ENCODE assay signal across 12 mouse cellular contexts in genomic region chr16:91804418-91804817, GRCm38 (mm10).
DNase-seq lines count a peak whose midpoint lies in the region; ATAC-seq lines count a peak whose summit lies in the region.
"Had no signal": no experiment of that assay in that cellular context is flagged by ENCODE, and none has a peak within 500 bp of the region (broad histone marks: within the 10 kb centered on the region; RNA-seq: fewer than 3 reads in every experiment).

No protein-coding gene starts in this region.

- peaks cover 55% of the 10 kb centered on the region for H3K36me3 ChIP-seq in limb, embryonic 12.5 days
- H3K36me3 ChIP-seq in limb, embryonic 10.5 days, result peaks cover 72% of the 10 kb centered on the region
- H3K36me3 ChIP-seq in midbrain, embryonic 16.5 days (ENCODE audit: control insufficient read depth, insufficient read depth, low read length), result peaks cover 17% of the 10 kb centered on the region

- no peak for ATAC-seq in limb, embryonic 12.5 days (ENCODE audit: insufficient number of reproducible peaks, insufficient read depth, low FRiP score, low TSS enrichment, low read depth)
- ATAC-seq in erythroid progenitor cell, adult 5-6 weeks (replicated peaks; ENCODE audit: low FRiP score, poor library complexity, severe bottlenecking), result peak; percentile 86
- ATAC-seq in megakaryocyte-erythroid progenitor cell, adult 5-6 weeks (replicated peaks; ENCODE audit: low FRiP score, low TSS enrichment, poor library complexity, severe bottlenecking), result peak; percentile 98
- ATAC-seq in midbrain, embryonic 16.5 days, result no peak
- no peak for ATAC-seq in monocyte, adult 5-6 weeks (replicated peaks; ENCODE audit: insufficient number of reproducible peaks, low FRiP score, low TSS enrichment, poor library complexity, severe bottlenecking)
- ATAC-seq: midbrain, embryonic 15.5 days had no signal

- H3K4me3 ChIP-seq in limb, embryonic 12.5 days (replicated peaks), result no peak overlapping the region
- H3K4me3 ChIP-seq in limb, embryonic 10.5 days, result no peak overlapping the region
- H3K4me3 ChIP-seq in midbrain, embryonic 16.5 days (ENCODE audit: low read depth, low read length), result no peak overlapping the region
- H3K4me3 ChIP-seq: left cerebral cortex, adult 2 months; midbrain, embryonic 15.5 days; neural tube, embryonic 15.5 days had no signal

- DNase-seq in embryo, embryonic 10 days (ENCODE audit: low spot score), result peak; percentile 34
- no peak for DNase-seq in embryo, embryonic 11 days
- DNase-seq in limb, embryonic 10.5 days (ENCODE audit: low spot score), result no peak
- DNase-seq: right cerebral cortex, adult 18-20 months had no signal

- no peaks in the 10 kb centered on the region for H3K9me3 ChIP-seq in limb, embryonic 12.5 days
- no peaks in the 10 kb centered on the region for H3K9me3 ChIP-seq in limb, embryonic 10.5 days (replicated peaks)
- H3K9me3 ChIP-seq in midbrain, embryonic 16.5 days (replicated peaks; ENCODE audit: control insufficient read depth, low read length, poor library complexity, severe bottlenecking), result no peaks in the 10 kb centered on the region
- H3K9me3 ChIP-seq: midbrain, embryonic 15.5 days; neural tube, embryonic 15.5 days had no signal

- 76% methylated on average over 8 of the region's 8 CpGs for WGBS in limb, embryonic 12.5 days
- WGBS in limb, embryonic 10.5 days, result 87% methylated on average over 8 of the region's 8 CpGs
- 93% methylated on average over 8 of the region's 8 CpGs for WGBS in midbrain, embryonic 16.5 days

- no peaks in the 10 kb centered on the region for H3K27me3 ChIP-seq in limb, embryonic 12.5 days
- H3K27me3 ChIP-seq in limb, embryonic 10.5 days (ENCODE audit: low read depth, poor library complexity, severe bottlenecking), result no peaks in the 10 kb centered on the region
- no peaks in the 10 kb centered on the region for H3K27me3 ChIP-seq in midbrain, embryonic 16.5 days (ENCODE audit: control insufficient read depth, insufficient read depth, low read depth, low read length)
- H3K27me3 ChIP-seq: midbrain, embryonic 15.5 days; neural tube, embryonic 15.5 days had no signal

- peaks cover 28% of the 10 kb centered on the region for H3K4me1 ChIP-seq in limb, embryonic 12.5 days (replicated peaks)
- peaks cover 17% of the 10 kb centered on the region for H3K4me1 ChIP-seq in limb, embryonic 10.5 days
- no peaks in the 10 kb centered on the region for H3K4me1 ChIP-seq in midbrain, embryonic 16.5 days (ENCODE audit: control insufficient read depth, insufficient read depth, low read length)
- H3K4me1 ChIP-seq: midbrain, embryonic 15.5 days had no signal

- H3K27ac ChIP-seq in limb, embryonic 12.5 days, result 0 out of 2 replicates have a peak overlapping the region, but pooled peaks have one; percentile 17
- H3K27ac ChIP-seq in limb, embryonic 10.5 days, result no peak overlapping the region
- no peak overlapping the region for H3K27ac ChIP-seq in midbrain, embryonic 16.5 days (ENCODE audit: low read length)
- H3K27ac ChIP-seq: left cerebral cortex, adult 2 months; midbrain, embryonic 15.5 days; neural tube, embryonic 15.5 days had no signal

- H3K4me2 ChIP-seq in limb, embryonic 12.5 days, result no peak overlapping the region
- H3K4me2 ChIP-seq in midbrain, embryonic 16.5 days (ENCODE audit: low read length), result no peak overlapping the region
- H3K4me2 ChIP-seq: midbrain, embryonic 15.5 days; neural tube, embryonic 15.5 days had no signal

- H3K9ac ChIP-seq in limb, embryonic 12.5 days (replicated peaks), result no peak overlapping the region
- no peak overlapping the region for H3K9ac ChIP-seq in midbrain, embryonic 16.5 days (ENCODE audit: low read depth, low read length)
- H3K9ac ChIP-seq: midbrain, embryonic 15.5 days; neural tube, embryonic 15.5 days had no signal

Comparison
In these comparisons a context has a peak if more than half of its experiments do, and no peak if none do; other contexts are left out.
1. ATAC-seq: peak in erythroid progenitor cell, adult 5-6 weeks (single experiment) and megakaryocyte-erythroid progenitor cell, adult 5-6 weeks (single experiment); none in limb, embryonic 12.5 days (single experiment), midbrain, embryonic 16.5 days (single experiment) and monocyte, adult 5-6 weeks (single experiment).